Mouse (Mus musculus): Measurements from ENCODE around the gene Slc9a9. TPM values are rescaled to one million over a fixed set of nuclear protein-coding genes. Genes with fewer than 3 reads are reported as not detected.

Slc9a9 gene
- total and polyA plus RNA-seq, 3 experiments: 0.46 to 0.71 TPM; not detected in 1

DNA sequence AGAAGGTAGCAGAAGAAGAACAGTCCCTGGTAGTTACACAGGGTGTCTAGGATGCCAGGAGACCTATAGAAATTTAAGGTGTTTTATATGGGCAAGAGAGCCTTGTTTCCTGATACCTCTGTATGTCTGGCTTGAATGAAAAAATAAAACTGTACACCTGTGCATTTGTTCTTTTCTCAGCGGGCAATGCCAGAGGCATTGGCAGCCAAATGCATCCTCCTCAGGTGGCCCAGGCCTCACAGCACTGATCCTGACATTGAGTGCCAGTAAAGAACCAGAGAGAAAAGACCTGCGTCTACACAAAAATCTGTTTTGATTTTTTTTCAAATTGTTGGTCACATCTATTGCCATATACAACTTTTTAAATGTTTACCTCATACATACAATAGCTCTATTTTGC is 121.3 kb downstream of the Slc9a9 start:
- TF ChIP-seq RCOR1 (IDR thresholded peaks at IDR 0.05; ENCODE audit: low read depth, low read length): no peak
- TF ChIP-seq KAT2A (conservative IDR thresholded peaks at IDR 0.05; ENCODE audit: low read depth, low read length): no peak
- TF ChIP-seq SIN3A (IDR thresholded peaks at IDR 0.05; ENCODE audit: low read length): no peak
- no peak for TF ChIP-seq NELFE (IDR thresholded peaks at IDR 0.05; ENCODE audit: low read depth, low read length)
- TF ChIP-seq POLR2AphosphoS2 (IDR thresholded peaks at IDR 0.05; ENCODE audit: low read length): no peak
- TF ChIP-seq ZKSCAN1 (IDR thresholded peaks at IDR 0.05; ENCODE audit: low read depth, low read length): no peak
- no peak for TF ChIP-seq RAD21 (IDR thresholded peaks at IDR 0.05; ENCODE audit: low read depth, low read length)
- TF ChIP-seq MYC (IDR thresholded peaks at IDR 0.05; ENCODE audit: low read depth, low read length): no peak
- TF ChIP-seq E2F4 (IDR thresholded peaks at IDR 0.05; ENCODE audit: borderline replicate concordance, low read depth, low read length): no peak
- TF ChIP-seq UBTF (IDR thresholded peaks at IDR 0.05; ENCODE audit: borderline replicate concordance, insufficient read depth, low read depth, low read length): no peak
- no peak for TF ChIP-seq BHLHE40 (IDR thresholded peaks at IDR 0.05; ENCODE audit: borderline replicate concordance, low read depth, low read length)
- TF ChIP-seq CHD2 (IDR thresholded peaks at IDR 0.05; ENCODE audit: low read length): no peak
- no peak for TF ChIP-seq ELF1 (IDR thresholded peaks at IDR 0.05; ENCODE audit: low read depth, low read length)
- TF ChIP-seq ZNF384 (IDR thresholded peaks at IDR 0.05; ENCODE audit: low read depth, low read length): no peak
- H3K27me3 ChIP-seq (ENCODE audit: control insufficient read depth in 1 of 2, insufficient read depth in 2 of 2, low read length in 2 of 2): no peaks in the 10 kb centered on the region
- H3K4me3 ChIP-seq (ENCODE audit: control insufficient read depth in 1 of 2, insufficient read depth in 1 of 2, low read depth in 2 of 2, low read length in 2 of 2): no peak overlapping the region
- H3K36me3 ChIP-seq (ENCODE audit: control insufficient read depth in 1 of 2, insufficient read depth in 2 of 2, low read length in 2 of 2): no peaks in the 10 kb centered on the region
- DNase-seq (ENCODE audit: low read depth, low spot score): no peak
- H3K4me1 ChIP-seq (ENCODE audit: control insufficient read depth in 1 of 2, insufficient read depth in 2 of 2, low read length in 2 of 2): no peaks in the 10 kb centered on the region
- no peak overlapping the region for H3K9ac ChIP-seq (ENCODE audit: control insufficient read depth, low read depth, low read length, poor library complexity, severe bottlenecking)
- H3K9me3 ChIP-seq (replicated peaks; ENCODE audit: insufficient read depth, low read length): no peaks in the 10 kb centered on the region
- H3K79me2 ChIP-seq (ENCODE audit: control insufficient read depth, insufficient read depth, low read length, poor library complexity): no peaks in the 10 kb centered on the region
- no peak overlapping the region for H3K27ac ChIP-seq (ENCODE audit: control insufficient read depth, low read depth, low read length)

DNA sequence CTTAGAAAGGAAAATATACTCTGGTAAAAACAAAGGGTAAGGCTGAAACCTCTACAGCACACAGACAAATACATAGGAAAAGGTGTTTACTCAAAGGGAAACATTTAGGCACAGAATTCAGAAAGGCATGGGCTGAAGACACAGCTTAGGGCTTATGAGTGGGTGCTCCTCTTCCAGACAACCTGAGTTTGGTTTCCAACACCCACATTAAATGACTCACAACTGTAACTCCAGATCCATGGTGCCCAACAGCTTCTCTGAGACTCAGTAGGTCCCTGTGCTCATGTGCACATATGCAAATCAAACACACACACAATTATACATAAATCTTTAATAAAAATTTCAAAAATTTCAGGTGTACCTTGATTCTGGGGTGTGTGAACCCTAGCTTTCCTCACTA is 133.4 kb downstream of the Slc9a9 start:
- no peak overlapping the region for H3K27ac ChIP-seq (ENCODE audit: control insufficient read depth, low read depth, low read length)
- H3K79me2 ChIP-seq (ENCODE audit: control insufficient read depth, insufficient read depth, low read length, poor library complexity): no peaks in the 10 kb centered on the region
- TF ChIP-seq USF1 (IDR thresholded peaks at IDR 0.05; ENCODE audit: low read depth, low read length) (no peak), POLR2AphosphoS5 (IDR thresholded peaks at IDR 0.05; ENCODE audit: borderline replicate concordance, low read depth, low read length) (no peak), JUND (IDR thresholded peaks at IDR 0.05; ENCODE audit: low read depth, low read length) (no peak), MAFK (IDR thresholded peaks at IDR 0.05; ENCODE audit: borderline replicate concordance, low read depth, low read length) (no peak), MAX (IDR thresholded peaks at IDR 0.05; ENCODE audit: low read length) (no peak), ETS1 (IDR thresholded peaks at IDR 0.05; ENCODE audit: low read depth, low read length) (no peak), MYC (IDR thresholded peaks at IDR 0.05; ENCODE audit: low read depth, low read length) (no peak), SIN3A (IDR thresholded peaks at IDR 0.05; ENCODE audit: low read length) (no peak), POLR2AphosphoS2 (IDR thresholded peaks at IDR 0.05; ENCODE audit: low read length) (no peak), MEF2A (IDR thresholded peaks at IDR 0.05; ENCODE audit: extremely low read depth, insufficient replicate concordance, low read depth, low read length, poor library complexity, severe bottlenecking) (no peak), CTCF (IDR thresholded peaks at IDR 0.05 in 2 of 3, conservative IDR thresholded peaks at IDR 0.05 in 1 of 3; ENCODE audit: control insufficient read depth in 1 of 3, insufficient read depth in 1 of 3, low read depth in 2 of 3, low read length in 3 of 3, poor library complexity in 1 of 3, severe bottlenecking in 1 of 3) (no peak), KAT2A (conservative IDR thresholded peaks at IDR 0.05; ENCODE audit: low read depth, low read length) (no peak)
- no peak overlapping the region for H3K4me3 ChIP-seq (ENCODE audit: control insufficient read depth in 1 of 2, insufficient read depth in 1 of 2, low read depth in 2 of 2, low read length in 2 of 2)
- H3K36me3 ChIP-seq (ENCODE audit: control insufficient read depth in 1 of 2, insufficient read depth in 2 of 2, low read length in 2 of 2): no peaks in the 10 kb centered on the region
- no peak for DNase-seq (ENCODE audit: low read depth, low spot score)
- no peaks in the 10 kb centered on the region for H3K27me3 ChIP-seq (ENCODE audit: control insufficient read depth in 1 of 2, insufficient read depth in 2 of 2, low read length in 2 of 2)
- no peaks in the 10 kb centered on the region for H3K4me1 ChIP-seq (ENCODE audit: control insufficient read depth in 1 of 2, insufficient read depth in 2 of 2, low read length in 2 of 2)
- H3K9me3 ChIP-seq (replicated peaks; ENCODE audit: insufficient read depth, low read length): no peaks in the 10 kb centered on the region
- no peak overlapping the region for H3K9ac ChIP-seq (ENCODE audit: control insufficient read depth, low read depth, low read length, poor library complexity, severe bottlenecking)

All from MEL (cell line).